Mouse (Mus musculus): ENCODE measurements around the gene Iqsec1.

Iqsec1 gene

GRCm38 (mm10) chr6:90745401-90746198, 242.9 kb downstream of the Iqsec1 start:
- no peaks in the 10 kb centered on the region for H3K36me3 ChIP-seq (ENCODE audit: insufficient read depth, low read length)
- TF ChIP-seq POU5F1 (IDR thresholded peaks at IDR 0.05; ENCODE audit: borderline replicate concordance, low read length) (no peak), CTCF (conservative IDR thresholded peaks at IDR 0.05; ENCODE audit: low read length) (no peak), NANOG (IDR thresholded peaks at IDR 0.05; ENCODE audit: borderline replicate concordance, low read length) (no peak)
- H3K4me1 ChIP-seq (replicated peaks; ENCODE audit: low read depth, low read length) = peaks cover 9% of the 10 kb centered on the region
- H3K27me3 ChIP-seq (ENCODE audit: insufficient read depth, low read length) = 0 out of 2 replicates have a peak, but pooled peaks cover 5% of the 10 kb centered on the region
- no peaks in the 10 kb centered on the region for H3K9me3 ChIP-seq (ENCODE audit: low read length)
- no peak overlapping the region for H3K4me3 ChIP-seq (replicated peaks; ENCODE audit: low read length)

GRCm38 (mm10) chr6:90742453-90742852, 246.0 kb downstream of the Iqsec1 start:
- Histone ChIP-seq H3K4me1 (replicated peaks; ENCODE audit: low read depth, low read length) (peaks cover 9% of the 10 kb centered on the region), H3K36me3 (ENCODE audit: insufficient read depth, low read length) (no peaks in the 10 kb centered on the region), H3K4me3 (replicated peaks; ENCODE audit: low read length) (no peak overlapping the region), H3K9me3 (ENCODE audit: low read length) (no peaks in the 10 kb centered on the region), H3K27me3 (ENCODE audit: insufficient read depth, low read length) (0 out of 2 replicates have a peak, but pooled peaks cover 6% of the 10 kb centered on the region)
- TF ChIP-seq POU5F1 (IDR thresholded peaks at IDR 0.05; ENCODE audit: borderline replicate concordance, low read length) = no peak

- H3K4me1 ChIP-seq (replicated peaks; ENCODE audit: low read depth, low read length) = peaks cover 14% of the 10 kb centered on the region
- peaks cover 12% of the 10 kb centered on the region for H3K27me3 ChIP-seq (ENCODE audit: insufficient read depth, low read length)
- H3K4me3 ChIP-seq (replicated peaks; ENCODE audit: low read length) = no peak overlapping the region
- H3K36me3 ChIP-seq (ENCODE audit: insufficient read depth, low read length) = no peaks in the 10 kb centered on the region
- H3K9me3 ChIP-seq (ENCODE audit: low read length) = no peaks in the 10 kb centered on the region
- TF ChIP-seq NANOG (IDR thresholded peaks at IDR 0.05; ENCODE audit: borderline replicate concordance, low read length) (no peak), CTCF (conservative IDR thresholded peaks at IDR 0.05; ENCODE audit: low read length) (no peak), POU5F1 (IDR thresholded peaks at IDR 0.05; ENCODE audit: borderline replicate concordance, low read length) (no peak)
These were observed 246.8 kb downstream of the Iqsec1 start for GRCm38 (mm10) chr6:90741717-90742116.

- Histone ChIP-seq H3K4me3 (replicated peaks; ENCODE audit: low read length) (no peak overlapping the region), H3K27me3 (ENCODE audit: insufficient read depth, low read length) (peaks cover 17% of the 10 kb centered on the region), H3K4me1 (replicated peaks; ENCODE audit: low read depth, low read length) (peaks cover 14% of the 10 kb centered on the region), H3K9me3 (ENCODE audit: low read length) (no peaks in the 10 kb centered on the region), H3K36me3 (ENCODE audit: insufficient read depth, low read length) (no peaks in the 10 kb centered on the region)
- TF ChIP-seq NANOG (IDR thresholded peaks at IDR 0.05; ENCODE audit: borderline replicate concordance, low read length) (no peak), POU5F1 (IDR thresholded peaks at IDR 0.05; ENCODE audit: borderline replicate concordance, low read length) (no peak), CTCF (conservative IDR thresholded peaks at IDR 0.05; ENCODE audit: low read length) (no peak)
These were observed 247.4 kb downstream of the Iqsec1 start for GRCm38 (mm10) chr6:90741056-90741420.

- Histone ChIP-seq H3K36me3 (ENCODE audit: insufficient read depth, low read length) (no peaks in the 10 kb centered on the region), H3K4me1 (replicated peaks; ENCODE audit: low read depth, low read length) (peaks cover 19% of the 10 kb centered on the region), H3K27me3 (ENCODE audit: insufficient read depth, low read length) (peaks cover 23% of the 10 kb centered on the region), H3K4me3 (replicated peaks; ENCODE audit: low read length) (no peak overlapping the region), H3K9me3 (ENCODE audit: low read length) (no peaks in the 10 kb centered on the region)
- TF ChIP-seq POU5F1 (IDR thresholded peaks at IDR 0.05; ENCODE audit: borderline replicate concordance, low read length) (no peak), CTCF (conservative IDR thresholded peaks at IDR 0.05; ENCODE audit: low read length) (no peak), NANOG (IDR thresholded peaks at IDR 0.05; ENCODE audit: borderline replicate concordance, low read length) (no peak)
These were observed 248.0 kb downstream of the Iqsec1 start for GRCm38 (mm10) chr6:90740348-90741055.

GRCm38 (mm10) chr6:90737376-90737775, 251.1 kb downstream of the Iqsec1 start:
- H3K4me3 ChIP-seq (replicated peaks; ENCODE audit: low read length) = peak overlapping the region; percentile 88
- no peaks in the 10 kb centered on the region for H3K9me3 ChIP-seq (ENCODE audit: low read length)
- H3K36me3 ChIP-seq (ENCODE audit: insufficient read depth, low read length) = no peaks in the 10 kb centered on the region
- no peak for TF ChIP-seq POU5F1 (IDR thresholded peaks at IDR 0.05; ENCODE audit: borderline replicate concordance, low read length)
- TF ChIP-seq CTCF (conservative IDR thresholded peaks at IDR 0.05; ENCODE audit: low read length) = peak; percentile 95
- H3K4me1 ChIP-seq (replicated peaks; ENCODE audit: low read depth, low read length) = peaks cover 22% of the 10 kb centered on the region
- peaks cover 41% of the 10 kb centered on the region for H3K27me3 ChIP-seq (ENCODE audit: insufficient read depth, low read length)

- Histone ChIP-seq H3K4me1 (replicated peaks; ENCODE audit: low read depth, low read length) (peaks cover 18% of the 10 kb centered on the region), H3K4me3 (replicated peaks; ENCODE audit: low read length) (peak overlapping the region; percentile 88), H3K36me3 (ENCODE audit: insufficient read depth, low read length) (no peaks in the 10 kb centered on the region), H3K27me3 (ENCODE audit: insufficient read depth, low read length) (peaks cover 41% of the 10 kb centered on the region), H3K9me3 (ENCODE audit: low read length) (no peaks in the 10 kb centered on the region)
- no peak for TF ChIP-seq POU5F1 (IDR thresholded peaks at IDR 0.05; ENCODE audit: borderline replicate concordance, low read length)
- TF ChIP-seq CTCF (conservative IDR thresholded peaks at IDR 0.05; ENCODE audit: low read length) = no peak
- no peak for TF ChIP-seq NANOG (IDR thresholded peaks at IDR 0.05; ENCODE audit: borderline replicate concordance, low read length)
These were observed 251.7 kb downstream of the Iqsec1 start for GRCm38 (mm10) chr6:90736691-90737245.

GRCm38 (mm10) chr6:90736074-90736672, 252.3 kb downstream of the Iqsec1 start:
- no peak for TF ChIP-seq POU5F1 (IDR thresholded peaks at IDR 0.05; ENCODE audit: borderline replicate concordance, low read length)
- TF ChIP-seq CTCF (conservative IDR thresholded peaks at IDR 0.05; ENCODE audit: low read length) = no peak
- no peak for TF ChIP-seq NANOG (IDR thresholded peaks at IDR 0.05; ENCODE audit: borderline replicate concordance, low read length)
- peaks cover 24% of the 10 kb centered on the region for H3K4me1 ChIP-seq (replicated peaks; ENCODE audit: low read depth, low read length)
- H3K27me3 ChIP-seq (ENCODE audit: insufficient read depth, low read length) = peaks cover 41% of the 10 kb centered on the region
- H3K4me3 ChIP-seq (replicated peaks; ENCODE audit: low read length) = peak overlapping the region; percentile 88
- H3K9me3 ChIP-seq (ENCODE audit: low read length) = no peaks in the 10 kb centered on the region
- H3K36me3 ChIP-seq (ENCODE audit: insufficient read depth, low read length) = no peaks in the 10 kb centered on the region
